Mouse (Mus musculus): Measurements from ENCODE around the gene Bod1l. TPM values are rescaled to one million over a fixed set of nuclear protein-coding genes. Genes with fewer than 3 reads are reported as not detected.

Gene Bod1l
- polyA plus RNA-seq, 1 experiment, result 4.7 TPM

DNA sequence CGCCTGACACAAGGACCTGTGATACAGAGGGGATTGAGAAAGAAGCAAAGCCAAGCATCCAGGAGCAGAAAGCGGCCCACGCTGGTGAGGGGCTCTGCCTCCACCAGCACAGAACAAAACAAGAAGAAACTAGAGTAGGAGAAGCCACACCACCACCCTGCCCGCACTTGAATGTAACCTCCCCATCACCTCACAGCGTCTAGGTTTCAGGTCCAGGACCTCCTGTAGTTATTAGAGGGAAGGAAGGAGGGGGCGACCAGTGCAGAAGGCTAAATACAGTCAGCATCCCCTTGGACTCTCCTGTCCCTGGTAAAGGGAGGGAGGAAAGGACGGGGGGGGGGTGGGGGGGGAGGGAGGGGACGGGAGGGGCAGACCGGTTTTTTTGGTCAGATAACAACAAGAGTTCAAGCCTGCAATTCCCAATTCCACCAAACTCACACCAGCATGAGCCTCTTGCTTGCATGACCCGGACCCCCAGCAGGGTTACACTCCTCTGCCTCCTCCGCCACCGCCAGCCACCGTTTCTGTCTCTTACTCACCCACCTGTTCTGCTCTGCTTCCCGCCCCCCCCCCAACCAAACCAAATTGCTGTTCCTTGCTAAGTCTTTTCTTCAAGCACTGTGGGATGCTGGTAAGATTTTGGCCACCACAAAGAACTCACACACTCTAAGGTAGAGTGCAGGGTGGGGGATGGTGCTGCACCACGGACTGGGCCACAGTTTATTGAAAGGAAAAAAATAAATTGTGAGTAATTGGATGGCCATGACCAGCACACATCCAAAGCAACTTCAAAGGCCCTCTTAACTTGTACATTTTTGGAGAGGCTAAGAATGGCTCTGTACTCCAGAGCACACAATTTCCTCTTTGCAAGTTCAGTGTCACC is 99.0 kb downstream of the Bod1l start:
- H3K27me3 ChIP-seq (ENCODE audit: control insufficient read depth, insufficient read depth, low read length), result no peaks in the 10 kb centered on the region
- 0 out of 2 replicates have a peak, but pooled peaks cover 3% of the 10 kb centered on the region for H3K4me1 ChIP-seq (ENCODE audit: control insufficient read depth, insufficient read depth, low read length)
- no peak overlapping the region for H3K27ac ChIP-seq (ENCODE audit: control insufficient read depth, insufficient read depth, low read depth, low read length)
- H3K4me3 ChIP-seq (ENCODE audit: control insufficient read depth, low read depth, low read length), result no peak overlapping the region
- H3K36me3 ChIP-seq (ENCODE audit: control insufficient read depth, insufficient read depth, low read length), result no peaks in the 10 kb centered on the region
- TF ChIP-seq CTCF (IDR thresholded peaks at IDR 0.05; ENCODE audit: control insufficient read depth, insufficient read depth, insufficient replicate concordance, low read depth, low read length) (no peak), POLR2A (IDR thresholded peaks at IDR 0.05; ENCODE audit: control insufficient read depth, low read depth, low read length) (no peak)

DNA sequence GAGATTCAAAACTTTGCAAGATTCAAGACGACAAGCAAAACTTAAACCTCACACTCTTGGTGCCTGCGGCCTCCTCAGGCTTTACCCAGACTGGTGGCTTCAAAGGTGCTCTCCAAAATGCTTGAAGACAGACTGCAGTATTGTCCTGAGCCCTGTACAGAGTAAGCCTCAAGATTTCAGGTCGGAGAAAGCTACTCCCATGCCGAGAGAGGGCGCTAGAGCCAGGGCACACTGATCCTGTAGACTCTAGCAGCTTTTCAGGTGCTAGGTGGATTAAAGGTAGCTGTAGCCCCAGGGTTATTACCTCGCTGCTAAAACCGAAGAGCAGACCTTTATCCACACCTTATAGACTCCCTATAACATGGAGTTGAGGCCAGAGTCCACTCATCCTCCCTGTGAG is 99.9 kb downstream of the Bod1l start:
- Histone ChIP-seq H3K4me3 (ENCODE audit: control insufficient read depth, low read depth, low read length) (no peak overlapping the region), H3K36me3 (ENCODE audit: control insufficient read depth, insufficient read depth, low read length) (no peaks in the 10 kb centered on the region), H3K4me1 (ENCODE audit: control insufficient read depth, insufficient read depth, low read length) (0 out of 2 replicates have a peak, but pooled peaks cover 3% of the 10 kb centered on the region), H3K27me3 (ENCODE audit: control insufficient read depth, insufficient read depth, low read length) (no peaks in the 10 kb centered on the region), H3K27ac (ENCODE audit: control insufficient read depth, insufficient read depth, low read depth, low read length) (no peak overlapping the region)
- no peak for TF ChIP-seq POLR2A (IDR thresholded peaks at IDR 0.05; ENCODE audit: control insufficient read depth, low read depth, low read length)
- no peak for TF ChIP-seq CTCF (IDR thresholded peaks at IDR 0.05; ENCODE audit: control insufficient read depth, insufficient read depth, insufficient replicate concordance, low read depth, low read length)

DNA sequence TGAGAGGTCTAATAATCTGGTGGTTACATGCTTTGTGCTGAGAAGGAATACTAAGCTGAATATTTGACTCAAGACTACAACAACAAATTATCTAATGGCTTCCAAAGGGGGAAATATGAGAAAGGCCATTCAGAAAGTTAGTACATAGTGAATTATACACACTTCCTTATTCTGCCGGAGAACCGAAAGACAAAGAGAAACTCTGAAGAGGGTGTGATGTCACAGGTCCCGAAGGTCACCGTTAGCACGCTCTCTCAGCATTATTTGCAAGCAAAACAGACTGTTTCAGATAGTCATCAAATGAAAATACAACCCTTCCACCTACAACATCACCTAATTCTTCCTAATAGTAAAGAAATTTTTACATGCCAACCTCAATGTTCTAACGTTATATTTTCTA is 105.3 kb downstream of the Bod1l start:
- Histone ChIP-seq H3K36me3 (ENCODE audit: control insufficient read depth, insufficient read depth, low read length) (no peaks in the 10 kb centered on the region), H3K27me3 (ENCODE audit: control insufficient read depth, insufficient read depth, low read length) (no peaks in the 10 kb centered on the region), H3K27ac (ENCODE audit: control insufficient read depth, insufficient read depth, low read depth, low read length) (no peak overlapping the region), H3K4me1 (ENCODE audit: control insufficient read depth, insufficient read depth, low read length) (no peaks in the 10 kb centered on the region), H3K4me3 (ENCODE audit: control insufficient read depth, low read depth, low read length) (no peak overlapping the region)
- TF ChIP-seq CTCF (IDR thresholded peaks at IDR 0.05; ENCODE audit: control insufficient read depth, insufficient read depth, insufficient replicate concordance, low read depth, low read length) (no peak), POLR2A (IDR thresholded peaks at IDR 0.05; ENCODE audit: control insufficient read depth, low read depth, low read length) (no peak)

Other genes starting within 250 kb of the Bod1l start
- 45.9 and 49.8 TPM in 2 replicates for gene Rab28, start 136.2 kb downstream of the Bod1l start, polyA plus RNA-seq (2012; rRNA removed)
- not detected in 2 replicates for gene Nkx3-2, start 79.8 kb downstream of the Bod1l start, polyA plus RNA-seq (2012; rRNA removed)
- not detected in 2 replicates for gene Gm16223, start 223.6 kb upstream of the Bod1l start, polyA plus RNA-seq (2012; rRNA removed)